Mouse (Mus musculus) hematopoietic multipotent progenitor cell, adult 10-12 weeks (in vitro differentiated cells): ENCODE data around the gene Prodh2. TPM values are rescaled to one million over a fixed set of nuclear protein-coding genes. Genes with fewer than 3 reads are reported as not detected.

Experiments used
- polyA plus RNA-seq: library from polyadenylated mRNA; stranded (reverse); fragments of >175 nt; gene quantifications from 2 replicates; pipeline ENCODE4 v1.2.3, GENCODE M21; 2012; ENCODE audit warnings: low replicate concordance

The Prodh2 gene
- not detected in 2 replicates for polyA plus RNA-seq

GRCm38 (mm10) chr7:30493401-30493931 is at the start of gene Prodh2:
Gene Prodh2 (plus strand): TSS chr7:30493622.

GRCm38 (mm10) chr7:30444971-30445751 is 48.3 kb upstream of the Prodh2 start, which contains the start of gene Aplp1:
Gene Aplp1 (minus strand): TSS chr7:30445535.

GRCm38 (mm10) chr7:30457629-30458330 is 35.6 kb upstream of the Prodh2 start, which contains the start of the genes Kirrel2 and Nphs1:
Gene Kirrel2 (minus strand): TSS chr7:30457690.
Gene Nphs1 (plus strand): TSS chr7:30458315.

GRCm38 (mm10) chr7:30534633-30535577 is 41.5 kb downstream of the Prodh2 start, which contains the start of gene Arhgap33:
Gene Arhgap33 (minus strand): TSS chr7:30535060.

GRCm38 (mm10) chr7:30552102-30553020 is 58.9 kb downstream of the Prodh2 start, which contains the start of the genes Hspb6 and Proser3:
Gene Hspb6 (plus strand): TSS chr7:30552178.
Gene Proser3 (minus strand): TSS chr7:30552299.

GRCm38 (mm10) chr7:30559443-30559954 is 66.1 kb downstream of the Prodh2 start, which contains the start of gene Lin37:
Gene Lin37 (minus strand): TSS chr7:30559838.

Other genes starting within 250 kb of the Prodh2 start
- gene Thap8, start 213.5 kb upstream of the Prodh2 start, polyA plus RNA-seq, result not detected in 2 replicates
- 5.0 and 25.2 TPM in 2 replicates for gene Wdr62, start 213.2 kb upstream of the Prodh2 start, polyA plus RNA-seq
- 2.8 and 14.0 TPM in 2 replicates for gene Clip3, start 201.9 kb upstream of the Prodh2 start, polyA plus RNA-seq
- gene Alkbh6, start 184.9 kb upstream of the Prodh2 start, polyA plus RNA-seq, result 114 and 225 TPM in 2 replicates
- 3.5 and 6.2 TPM in 2 replicates for gene Syne4, start 178.8 kb upstream of the Prodh2 start, polyA plus RNA-seq
- gene E130208F15Rik, start 171.9 kb upstream of the Prodh2 start, polyA plus RNA-seq, result 1.2 and 3.5 TPM in 2 replicates
- gene Sdhaf1, start 169.7 kb upstream of the Prodh2 start, polyA plus RNA-seq, result 7.3 and 13.8 TPM in 2 replicates
- gene Lrfn3, start 130.8 kb upstream of the Prodh2 start, polyA plus RNA-seq, result 0.09 and 0.16 TPM in 2 replicates
- 103 and 543 TPM in 2 replicates for gene Tyrobp, start 79.9 kb upstream of the Prodh2 start, polyA plus RNA-seq
- gene Hcst, start 73.8 kb upstream of the Prodh2 start, polyA plus RNA-seq, result 15.4 and 73.3 TPM in 2 replicates
- 57.5 and 91.8 TPM in 2 replicates for gene Nfkbid, start 71.9 kb upstream of the Prodh2 start, polyA plus RNA-seq
- gene Aplp1, start 48.1 kb upstream of the Prodh2 start, polyA plus RNA-seq, result 2.4 and 4.5 TPM in 2 replicates
- gene Kirrel2, start 35.9 kb upstream of the Prodh2 start, polyA plus RNA-seq, result 0.18 TPM in 1 of 2 replicates, not detected in the other
- not detected in 2 replicates for gene Nphs1, start 35.3 kb upstream of the Prodh2 start, polyA plus RNA-seq
- 24.7 and 45.7 TPM in 2 replicates for gene Arhgap33, start 41.4 kb downstream of the Prodh2 start, polyA plus RNA-seq
- gene Hspb6, start 58.6 kb downstream of the Prodh2 start, polyA plus RNA-seq, result 6.3 and 7.9 TPM in 2 replicates
- 15.7 and 16.7 TPM in 2 replicates for gene Proser3, start 58.7 kb downstream of the Prodh2 start, polyA plus RNA-seq
- gene Lin37, start 66.2 kb downstream of the Prodh2 start, polyA plus RNA-seq, result 80.4 and 94.2 TPM in 2 replicates
- gene U2af1l4, start 69.7 kb downstream of the Prodh2 start, polyA plus RNA-seq, result 29.9 and 73.5 TPM in 2 replicates
- gene Gm49396, start 69.7 kb downstream of the Prodh2 start, polyA plus RNA-seq, result 4.2 and 4.6 TPM in 2 replicates
- 47.7 and 71.1 TPM in 2 replicates for gene Psenen, start 70.0 kb downstream of the Prodh2 start, polyA plus RNA-seq
- 14.3 and 26.5 TPM in 2 replicates for gene Igflr1, start 71.8 kb downstream of the Prodh2 start, polyA plus RNA-seq
- gene Kmt2b, start 95.1 kb downstream of the Prodh2 start, polyA plus RNA-seq, result 105 and 177 TPM in 2 replicates
- 30.3 and 64.8 TPM in 2 replicates for gene Zbtb32, start 105.3 kb downstream of the Prodh2 start, polyA plus RNA-seq
- gene Upk1a, start 119.2 kb downstream of the Prodh2 start, polyA plus RNA-seq, result 0.25 and 0.83 TPM in 2 replicates
- gene Cox6b1, start 132.5 kb downstream of the Prodh2 start, polyA plus RNA-seq, result 31.5 and 104 TPM in 2 replicates
- not detected in 2 replicates for gene Etv2, start 142.2 kb downstream of the Prodh2 start, polyA plus RNA-seq
- 174 and 373 TPM in 2 replicates for gene Rbm42, start 156.7 kb downstream of the Prodh2 start, polyA plus RNA-seq
- gene Haus5, start 171.4 kb downstream of the Prodh2 start, polyA plus RNA-seq, result 4.2 and 16.9 TPM in 2 replicates
- gene Pmis2, start 178.0 kb downstream of the Prodh2 start, polyA plus RNA-seq, result not detected in 2 replicates
- not detected in 2 replicates for gene 2200002J24Rik, start 205.3 kb downstream of the Prodh2 start, polyA plus RNA-seq
- gene Atp4a, start 218.6 kb downstream of the Prodh2 start, polyA plus RNA-seq, result 0.21 and 0.42 TPM in 2 replicates
- gene Tmem147, start 235.9 kb downstream of the Prodh2 start, polyA plus RNA-seq, result 45.8 and 81.6 TPM in 2 replicates